Mouse (Mus musculus) frontal cortex, postnatal 36 days (tissue): ENCODE measurements at regions not wholly inside any gene's neighbourhood (a gene's known extent, or its start where the extent isn't known, plus 50 kb on each side); places are given as distances from the start of the nearest gene placed in this dataset.

Experiments used
- DNase-seq, 2 experiments: peaks; one replicate each; pipeline ENCODE4 v3.0.0; 2022; ENCODE audit warnings: low spot score in 2 of 2

DNA sequence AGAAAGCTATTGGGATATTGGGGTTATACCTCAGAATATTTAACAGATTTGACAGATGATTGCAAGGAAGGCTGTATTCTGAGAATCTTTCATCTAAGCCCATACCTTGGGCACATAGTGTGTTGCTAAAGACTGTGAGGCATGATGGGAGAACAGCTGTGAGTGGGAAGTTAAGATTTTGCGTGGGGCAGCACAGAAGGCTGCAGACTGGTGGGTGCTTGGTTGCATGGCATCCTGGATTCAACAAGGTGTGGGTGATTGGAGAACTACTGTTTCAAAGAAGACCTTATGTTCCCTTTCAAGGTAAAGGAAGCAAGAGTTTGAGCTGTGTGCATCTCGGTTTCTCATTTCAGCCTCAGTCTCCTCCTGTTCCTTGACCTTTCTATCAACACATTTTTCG, 584.8 kb downstream of the Sh2d4b start:
- DNase-seq = peak; percentile 80 to 93

DNA sequence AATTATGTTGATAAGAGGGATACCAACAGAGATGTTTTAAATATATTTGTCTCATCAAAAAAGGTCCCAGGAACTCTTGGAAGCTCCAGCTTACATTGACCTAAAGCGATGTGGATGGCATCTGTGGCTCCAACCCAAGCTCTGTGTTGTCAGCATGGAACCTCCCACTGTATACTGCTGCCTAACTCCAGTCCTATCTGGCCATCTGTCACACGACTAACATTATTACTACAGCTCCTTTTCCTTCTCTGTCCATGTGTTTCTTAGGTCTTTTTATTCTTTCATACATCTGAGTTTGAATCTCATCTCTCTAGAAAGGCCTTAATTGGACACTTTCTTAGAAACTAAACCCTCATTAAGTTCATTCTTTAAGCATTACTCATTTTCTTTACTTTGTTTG, 613.9 kb downstream of the Sh2d4b start:
- no peak for DNase-seq

DNA sequence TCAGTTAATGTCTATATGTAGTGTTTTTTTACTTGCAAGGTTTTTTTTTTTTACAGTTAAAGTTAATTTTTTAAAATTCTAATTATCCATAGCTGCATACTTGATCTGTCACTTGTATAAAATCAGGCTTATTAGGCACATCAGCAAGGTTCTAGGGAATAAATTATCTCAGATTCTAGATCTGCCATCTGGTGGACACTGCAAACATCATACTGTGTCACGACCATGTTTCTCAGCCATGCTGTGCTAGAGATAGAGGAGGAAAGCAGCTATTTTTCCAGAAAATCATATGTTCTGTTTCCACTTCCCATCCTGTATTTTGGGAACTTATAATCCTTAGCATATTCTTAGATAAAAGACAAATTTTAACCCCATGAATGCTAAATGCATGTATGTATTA, 617.7 kb downstream of the Sh2d4b start:
- peak in 1 of 2 experiments; percentile 27 for DNase-seq

DNA sequence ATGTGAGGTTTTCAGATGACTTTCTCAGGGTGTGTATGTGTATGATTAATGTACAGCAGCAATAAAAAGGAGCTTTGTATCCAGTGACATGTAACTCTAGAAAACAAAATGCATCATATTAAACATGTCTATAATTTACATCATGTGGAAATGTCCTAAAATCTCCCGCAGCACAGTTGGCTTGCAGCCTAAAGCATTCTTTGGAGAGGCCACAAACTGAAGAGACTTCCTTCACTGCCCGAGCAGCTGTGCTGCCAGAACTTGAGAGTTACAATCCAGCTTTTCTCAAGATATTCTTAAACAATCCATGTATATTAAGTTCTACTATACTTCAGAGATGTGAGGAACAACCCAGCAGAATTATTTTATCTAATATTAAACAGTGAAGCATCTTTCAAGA, 631.4 kb downstream of the Sh2d4b start:
- no peak for DNase-seq

DNA sequence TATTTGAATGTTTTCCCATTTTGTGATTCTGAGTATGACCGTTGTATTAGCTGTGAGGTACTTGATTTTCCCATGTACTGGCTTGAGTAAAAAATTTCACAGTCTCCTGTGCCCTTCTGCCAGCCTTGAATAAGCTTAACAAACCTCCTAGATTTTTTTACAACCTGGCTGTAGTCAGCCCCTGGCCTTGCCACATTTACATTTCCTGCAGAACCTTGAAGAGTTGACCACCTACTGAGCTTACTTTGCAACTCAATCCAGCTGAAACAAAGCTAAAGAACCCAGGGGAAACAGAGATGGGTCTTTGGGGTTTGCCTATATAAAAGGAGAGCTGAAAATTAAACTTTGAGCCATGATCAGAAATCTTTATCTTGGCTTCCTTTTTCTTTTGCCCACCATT, 661.0 kb downstream of the Sh2d4b start:
- DNase-seq = no peak

DNA sequence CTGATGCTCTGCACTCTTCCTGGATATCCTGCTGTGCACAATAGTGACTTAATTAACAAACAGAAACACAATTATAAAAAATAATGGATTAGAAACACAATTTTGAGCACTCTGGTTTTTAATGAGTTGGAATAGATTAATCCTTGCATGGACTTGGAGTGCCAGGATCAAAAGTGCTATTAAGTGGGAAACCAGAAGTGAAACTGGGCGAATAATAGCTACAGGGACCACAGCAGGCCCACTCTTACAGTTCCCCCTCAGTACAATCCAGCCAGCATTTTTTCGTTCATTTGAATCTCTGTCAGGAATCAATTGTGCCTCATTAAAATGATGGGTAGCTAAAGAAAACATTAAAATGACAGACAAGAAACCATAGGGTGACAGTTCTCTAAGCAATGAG, 668.7 kb downstream of the Sh2d4b start:
- DNase-seq = no peak
